Mouse (Mus musculus): ENCODE data around the gene Thrap3. TPM values are rescaled to one million over a fixed set of nuclear protein-coding genes. Genes with fewer than 3 reads are reported as not detected.

The Thrap3 gene
- polyA plus RNA-seq, 1 experiment from 2014 or later, result 263 TPM

DNA sequence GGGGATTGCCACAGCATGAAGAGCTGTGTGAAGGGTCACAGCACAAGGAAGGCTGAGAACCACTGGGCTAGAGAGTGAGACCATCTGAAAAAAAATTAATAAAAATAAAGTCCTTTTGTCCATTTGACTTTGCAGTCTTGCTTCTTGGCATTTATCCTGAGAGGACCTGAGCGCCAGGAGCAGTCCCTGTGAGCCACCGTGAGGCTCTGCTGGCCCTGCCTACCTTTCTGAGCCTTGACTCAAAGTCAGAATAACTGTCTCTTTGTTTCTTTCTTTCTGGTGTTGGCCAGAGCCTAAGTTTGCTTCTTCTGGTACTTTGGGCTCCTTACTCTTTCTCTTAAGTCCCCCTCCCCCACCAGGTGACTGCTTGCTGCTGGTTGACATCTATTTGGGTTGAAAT lies 82.1 kb downstream of the Thrap3 start:
- WGBS, result 98% methylated on average over 2 of the region's 2 CpGs
- no peaks in the 10 kb centered on the region for H3K27me3 ChIP-seq (ENCODE audit: control insufficient read depth, insufficient read depth, low read length)

DNA sequence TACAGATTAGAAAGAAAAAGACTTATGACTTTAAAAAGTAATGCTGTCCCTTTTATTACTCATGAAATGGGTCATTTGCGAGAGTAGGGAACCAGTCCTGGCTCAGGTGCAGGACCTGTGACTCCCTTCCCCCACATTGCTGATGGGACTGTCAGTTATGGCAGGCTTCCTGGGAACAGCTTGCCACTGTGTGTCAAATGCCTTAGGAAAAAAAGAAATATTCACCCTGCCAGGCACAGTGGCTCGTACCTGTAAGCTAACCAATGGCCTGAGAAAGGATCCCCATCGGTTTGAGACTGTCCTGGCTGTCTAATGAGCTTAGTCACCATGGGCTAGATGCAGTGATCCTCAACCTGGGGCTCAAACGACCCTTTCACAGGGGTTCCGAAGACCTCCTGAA lies 82.5 kb downstream of the Thrap3 start:
- Histone ChIP-seq H3K27ac (ENCODE audit: low read depth, low read length) (no peak overlapping the region), H3K36me3 (ENCODE audit: control insufficient read depth, insufficient read depth, low read length) (peaks cover 3% of the 10 kb centered on the region; the same call in 1 of the 2 replicates), H3K9ac (ENCODE audit: low read length) (no peak overlapping the region), H3K4me1 (replicated peaks; ENCODE audit: control insufficient read depth, insufficient read depth, low read length) (no peaks in the 10 kb centered on the region), H3K27me3 (ENCODE audit: control insufficient read depth, insufficient read depth, low read length) (no peaks in the 10 kb centered on the region), H3K9me3 (ENCODE audit: control insufficient read depth, low read length) (peaks cover 3% of the 10 kb centered on the region; the same call in 1 of the 2 replicates), H3K4me2 (ENCODE audit: low read depth, low read length, severe bottlenecking) (no peak overlapping the region), H3K4me3 (ENCODE audit: low read depth, low read length) (no peak overlapping the region)
- 92% methylated on average over 5 of the region's 5 CpGs for WGBS
- DNase-seq (ENCODE audit: low spot score) (no peak), ATAC-seq (replicated peaks; ENCODE audit: low FRiP score) (no peak)

More for the DNA sequence above, 82.1 kb downstream of the Thrap3 start:
- Histone ChIP-seq H3K4me3 (ENCODE audit: low read depth, low read length) (no peak overlapping the region), H3K4me2 (ENCODE audit: low read depth, low read length, severe bottlenecking) (no peak overlapping the region), H3K4me1 (replicated peaks; ENCODE audit: control insufficient read depth, insufficient read depth, low read length) (no peaks in the 10 kb centered on the region), H3K9me3 (ENCODE audit: control insufficient read depth, low read length) (peaks cover 3% of the 10 kb centered on the region; the same call in 1 of the 2 replicates), H3K36me3 (ENCODE audit: control insufficient read depth, insufficient read depth, low read length) (peaks cover 3% of the 10 kb centered on the region; the same call in 1 of the 2 replicates), H3K9ac (ENCODE audit: low read length) (no peak overlapping the region), H3K27ac (ENCODE audit: low read depth, low read length) (no peak overlapping the region)
- no peak for ATAC-seq (replicated peaks; ENCODE audit: low FRiP score)
- no peak for DNase-seq (ENCODE audit: low spot score)

DNA sequence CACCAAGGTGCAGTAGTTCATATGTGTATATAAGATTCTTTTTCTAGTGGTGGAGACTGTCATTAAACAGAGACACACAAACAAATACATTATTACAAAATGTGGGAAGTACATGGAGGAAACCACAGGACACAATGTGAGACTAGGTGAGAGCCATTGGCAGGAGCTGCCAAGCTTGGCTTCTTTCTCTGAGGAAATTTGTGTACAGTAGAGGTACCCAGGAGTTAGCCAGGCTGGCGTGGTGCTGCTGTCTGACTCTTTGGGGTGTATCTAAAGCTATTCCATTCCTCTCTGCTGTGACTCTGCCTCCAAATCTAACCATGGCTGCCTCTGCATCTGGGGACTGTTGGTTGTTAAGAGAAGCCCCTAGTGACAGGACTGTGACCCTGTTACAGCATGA lies 83.5 kb downstream of the Thrap3 start:
- Histone ChIP-seq H3K4me1 (replicated peaks; ENCODE audit: control insufficient read depth, insufficient read depth, low read length) (no peaks in the 10 kb centered on the region), H3K27ac (ENCODE audit: low read depth, low read length) (no peak overlapping the region), H3K4me3 (ENCODE audit: low read depth, low read length) (no peak overlapping the region), H3K9ac (ENCODE audit: low read length) (no peak overlapping the region), H3K4me2 (ENCODE audit: low read depth, low read length, severe bottlenecking) (no peak overlapping the region), H3K27me3 (ENCODE audit: control insufficient read depth, insufficient read depth, low read length) (no peaks in the 10 kb centered on the region), H3K9me3 (ENCODE audit: control insufficient read depth, low read length) (peaks cover 3% of the 10 kb centered on the region; the same call in 1 of the 2 replicates), H3K36me3 (ENCODE audit: control insufficient read depth, insufficient read depth, low read length) (no peaks in the 10 kb centered on the region)
- no peak for DNase-seq (ENCODE audit: low spot score)
- WGBS, result 61% methylated on average over 1 of the region's 1 CpGs
- no peak for ATAC-seq (replicated peaks; ENCODE audit: low FRiP score)

DNA sequence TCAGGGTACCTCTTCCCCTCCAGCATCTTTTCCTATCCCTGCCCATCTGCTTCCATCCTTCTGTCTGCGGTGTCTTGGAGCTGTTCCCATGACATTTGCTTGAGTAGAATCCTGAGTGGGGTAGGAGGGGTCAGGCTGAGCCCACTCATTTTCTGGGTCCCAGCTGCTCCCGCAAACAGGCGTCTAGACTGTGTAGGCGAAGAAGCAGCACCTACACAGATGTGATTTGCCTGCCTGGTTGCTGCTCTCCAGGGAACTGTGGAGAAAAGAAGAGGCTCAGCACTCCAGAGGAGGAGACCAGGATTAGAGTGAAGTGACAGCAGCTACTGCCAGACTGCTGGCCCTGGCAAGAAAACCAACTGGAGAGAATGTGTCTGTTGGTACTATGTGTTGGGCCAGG lies 83.9 kb downstream of the Thrap3 start:
- H3K4me1 ChIP-seq (replicated peaks; ENCODE audit: control insufficient read depth, insufficient read depth, low read length), result no peaks in the 10 kb centered on the region
- 92% methylated on average over 4 of the region's 4 CpGs for WGBS
- H3K9me3 ChIP-seq (ENCODE audit: control insufficient read depth, low read length), result peaks cover 3% of the 10 kb centered on the region; the same call in 1 of the 2 replicates
- no peak overlapping the region for H3K4me3 ChIP-seq (ENCODE audit: low read depth, low read length)
- H3K27ac ChIP-seq (ENCODE audit: low read depth, low read length), result no peak overlapping the region
- DNase-seq (ENCODE audit: low spot score) (no peak), ATAC-seq (replicated peaks; ENCODE audit: low FRiP score) (no peak)
- no peak overlapping the region for H3K4me2 ChIP-seq (ENCODE audit: low read depth, low read length, severe bottlenecking)
- no peaks in the 10 kb centered on the region for H3K27me3 ChIP-seq (ENCODE audit: control insufficient read depth, insufficient read depth, low read length)
- no peak overlapping the region for H3K9ac ChIP-seq (ENCODE audit: low read length)
- no peaks in the 10 kb centered on the region for H3K36me3 ChIP-seq (ENCODE audit: control insufficient read depth, insufficient read depth, low read length)

DNA sequence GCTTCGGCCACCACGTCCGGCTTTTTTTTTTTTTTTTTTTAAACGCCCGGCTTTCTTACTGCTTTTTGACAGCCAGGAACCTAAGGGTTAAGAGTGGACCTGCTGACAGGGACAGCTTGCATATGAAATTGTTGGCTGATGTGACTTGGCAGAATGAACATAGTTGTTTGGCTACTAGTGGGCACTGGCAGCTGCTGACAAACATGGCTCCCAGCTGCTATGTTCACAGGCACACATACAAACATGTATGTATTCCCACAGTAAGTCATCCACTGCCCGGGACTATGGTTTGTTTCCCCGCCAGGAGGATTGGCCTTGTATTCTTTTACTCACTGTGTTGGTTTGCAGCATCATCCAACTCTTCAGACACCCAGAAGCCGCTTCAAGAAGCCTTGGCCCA lies 85.4 kb downstream of the Thrap3 start:
- Histone ChIP-seq H3K4me3 (ENCODE audit: low read depth, low read length) (no peak overlapping the region), H3K27me3 (ENCODE audit: control insufficient read depth, insufficient read depth, low read length) (no peaks in the 10 kb centered on the region), H3K27ac (ENCODE audit: low read depth, low read length) (no peak overlapping the region), H3K9ac (ENCODE audit: low read length) (no peak overlapping the region), H3K4me1 (replicated peaks; ENCODE audit: control insufficient read depth, insufficient read depth, low read length) (no peaks in the 10 kb centered on the region), H3K4me2 (ENCODE audit: low read depth, low read length, severe bottlenecking) (no peak overlapping the region), H3K36me3 (ENCODE audit: control insufficient read depth, insufficient read depth, low read length) (no peaks in the 10 kb centered on the region), H3K9me3 (ENCODE audit: control insufficient read depth, low read length) (peaks cover 3% of the 10 kb centered on the region; the same call in 1 of the 2 replicates)
- 92% methylated on average over 8 of the region's 8 CpGs for WGBS
- no peak for DNase-seq (ENCODE audit: low spot score)
- ATAC-seq (replicated peaks; ENCODE audit: low FRiP score), result no peak

DNA sequence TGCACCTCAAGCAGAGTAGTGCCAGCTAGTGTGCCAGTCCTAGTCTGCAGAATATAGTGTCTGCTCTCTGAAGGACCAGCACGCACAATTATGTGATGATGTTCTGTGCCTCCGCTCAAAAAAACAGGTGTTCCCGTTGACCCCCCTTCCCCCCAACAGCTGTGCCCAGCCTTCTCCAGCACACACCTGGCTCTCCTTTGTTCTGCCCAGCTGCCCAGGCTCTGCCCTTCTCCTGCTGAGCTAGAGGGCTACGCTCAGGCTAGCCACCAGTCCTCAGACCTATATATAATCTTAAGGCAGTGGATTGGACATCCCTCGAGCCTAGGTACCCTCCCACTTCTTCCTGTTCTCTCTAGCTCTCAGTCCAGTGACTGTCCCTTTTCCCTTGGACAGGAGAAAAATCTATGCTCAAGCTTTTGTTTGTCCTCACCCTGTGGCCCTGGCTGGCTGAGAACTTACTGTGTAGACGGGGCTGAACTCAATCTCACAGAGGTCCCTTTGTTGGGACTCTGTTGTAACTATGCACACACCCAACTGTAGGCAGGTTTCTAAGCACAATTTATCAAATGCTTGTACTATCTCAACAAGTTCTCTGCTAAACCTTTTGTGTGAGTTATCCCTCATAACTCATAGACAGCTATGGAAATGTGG lies 86.6 kb downstream of the Thrap3 start:
- Histone ChIP-seq H3K36me3 (ENCODE audit: control insufficient read depth, insufficient read depth, low read length) (no peaks in the 10 kb centered on the region), H3K27ac (ENCODE audit: low read depth, low read length) (no peak overlapping the region), H3K4me3 (ENCODE audit: low read depth, low read length) (no peak overlapping the region), H3K4me2 (ENCODE audit: low read depth, low read length, severe bottlenecking) (no peak overlapping the region), H3K27me3 (ENCODE audit: control insufficient read depth, insufficient read depth, low read length) (no peaks in the 10 kb centered on the region), H3K4me1 (replicated peaks; ENCODE audit: control insufficient read depth, insufficient read depth, low read length) (peaks cover 4% of the 10 kb centered on the region; the same call in 1 of the 2 replicates), H3K9me3 (ENCODE audit: control insufficient read depth, low read length) (no peaks in the 10 kb centered on the region), H3K9ac (ENCODE audit: low read length) (no peak overlapping the region)
- ATAC-seq (replicated peaks; ENCODE audit: low FRiP score) (no peak), DNase-seq (ENCODE audit: low spot score) (no peak)
- WGBS, result 81% methylated on average over 6 of the region's 6 CpGs

DNA sequence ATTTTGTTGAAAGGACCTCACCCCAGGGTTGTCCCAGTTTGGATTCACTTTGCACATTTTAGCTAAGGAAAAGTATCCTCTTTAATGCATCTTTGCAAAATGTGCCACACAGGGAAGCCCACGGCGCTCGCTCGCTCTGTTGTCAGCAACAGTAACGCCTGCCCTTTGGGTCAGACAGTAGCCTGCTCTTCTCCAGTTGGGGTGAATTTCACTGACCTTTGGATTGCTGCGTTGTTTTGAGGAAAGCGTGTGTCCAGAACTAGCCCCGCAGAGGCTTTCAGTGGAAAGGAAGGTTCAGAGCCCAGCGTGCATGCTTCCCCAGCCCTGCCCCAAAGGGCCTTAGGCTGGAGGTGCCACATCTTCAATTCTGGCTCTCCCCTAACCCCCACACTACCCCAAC lies 87.1 kb downstream of the Thrap3 start:
- Histone ChIP-seq H3K4me1 (replicated peaks; ENCODE audit: control insufficient read depth, insufficient read depth, low read length) (peaks cover 9% of the 10 kb centered on the region; the same call in 1 of the 2 replicates), H3K4me2 (ENCODE audit: low read depth, low read length, severe bottlenecking) (no peak overlapping the region)

More for the DNA sequence above, 87.1 kb downstream of the Thrap3 start:
- DNase-seq (ENCODE audit: low spot score) (no peak), ATAC-seq (replicated peaks; ENCODE audit: low FRiP score) (no peak)
- H3K27me3 ChIP-seq (ENCODE audit: control insufficient read depth, insufficient read depth, low read length), result no peaks in the 10 kb centered on the region
- 92% methylated on average over 9 of the region's 9 CpGs for WGBS
- no peak overlapping the region for H3K9ac ChIP-seq (ENCODE audit: low read length)
- no peaks in the 10 kb centered on the region for H3K9me3 ChIP-seq (ENCODE audit: control insufficient read depth, low read length)
- H3K36me3 ChIP-seq (ENCODE audit: control insufficient read depth, insufficient read depth, low read length), result no peaks in the 10 kb centered on the region
- no peak overlapping the region for H3K4me3 ChIP-seq (ENCODE audit: low read depth, low read length)
- H3K27ac ChIP-seq (ENCODE audit: low read depth, low read length), result no peak overlapping the region

All from forebrain, embryonic 11.5 days (tissue).